Mouse (Mus musculus) cerebellum, adult 2 months (tissue): Measurements from ENCODE around the gene Slc5a4b.

Source experiments
- CTCF ChIP-seq: fragments of 200-500 bp; IDR thresholded peaks from 2 replicates; pipeline ENCODE4 v1.5.1; 2011; ENCODE audit warnings: low read depth, mild to moderate bottlenecking, control low read depth, low read length, moderate library complexity, borderline replicate concordance; ENCODE audit not compliant: insufficient read depth
- POLR2A ChIP-seq: fragments of 200-500 bp; IDR thresholded peaks from 2 replicates; pipeline ENCODE4 v1.6.1; 2011; ENCODE audit warnings: low read length, control low read depth, borderline replicate concordance; ENCODE audit not compliant: insufficient read depth

DNA sequence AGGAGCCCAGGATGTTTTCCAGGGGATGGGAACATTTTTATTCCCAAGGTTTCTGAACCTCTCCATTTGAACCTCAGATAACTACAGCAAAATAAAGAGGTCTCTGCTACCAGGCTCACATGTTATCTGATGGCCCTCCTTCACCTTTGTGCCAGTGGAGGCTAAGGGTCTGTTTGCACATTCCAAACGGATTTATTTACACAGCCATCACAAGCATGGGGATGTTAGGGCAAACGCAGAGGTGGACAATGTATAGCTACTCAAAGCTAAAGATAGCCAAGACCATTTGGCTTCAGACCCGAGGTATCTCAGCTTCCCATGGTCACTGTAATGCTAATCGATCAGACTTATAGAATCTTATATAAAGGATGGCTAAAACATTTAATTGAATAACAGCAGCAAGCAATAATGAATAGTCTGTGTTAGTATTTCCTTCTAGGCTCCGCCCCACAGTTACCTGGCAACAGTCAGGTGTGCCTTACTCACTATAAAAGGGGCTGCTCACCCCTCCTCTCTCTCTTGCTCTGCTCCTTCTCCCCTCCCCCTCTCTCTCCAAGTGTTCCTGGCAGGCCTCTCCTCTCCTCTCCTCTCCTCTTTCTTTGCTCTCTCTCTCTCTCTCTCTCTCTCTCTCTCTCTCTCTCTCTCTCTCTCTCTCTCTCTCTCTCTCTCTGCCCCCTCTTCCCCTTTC is 63.4 kb downstream of the Slc5a4b start:
- TF ChIP-seq CTCF (no peak), POLR2A (no peak)
